Mouse (Mus musculus) testis, postnatal 10 days (tissue): ENCODE measurements at regions not wholly inside any gene's neighbourhood (a gene's known extent, or its start where the extent isn't known, plus 50 kb on each side); places are given as distances from the start of the nearest gene placed in this dataset.

Experiments
- DNase-seq: peaks from one replicate; pipeline ENCODE4 v3.0.0; 2021; ENCODE audit warnings: low spot score

DNA sequence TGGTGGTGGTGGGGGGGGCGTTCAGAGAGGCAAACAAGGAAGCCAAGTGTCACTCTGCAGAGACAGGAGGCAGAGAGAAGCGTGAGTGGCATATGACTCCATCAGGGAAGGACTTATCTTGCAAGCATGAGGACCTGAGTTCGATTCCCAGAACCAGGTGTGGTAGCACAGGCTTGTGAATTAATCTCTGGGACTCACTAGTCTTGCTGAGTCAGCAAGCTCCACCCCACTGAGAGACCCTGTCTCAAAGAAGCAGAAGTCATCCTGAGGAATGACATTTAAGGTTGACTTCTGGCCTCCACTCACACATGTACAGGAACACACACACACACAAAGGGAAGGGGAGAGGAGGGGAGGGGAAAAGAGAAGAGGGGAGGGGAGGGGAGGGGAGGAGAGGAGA is 156.5 kb downstream of the Rplp1 start:
- DNase-seq: no peak

DNA sequence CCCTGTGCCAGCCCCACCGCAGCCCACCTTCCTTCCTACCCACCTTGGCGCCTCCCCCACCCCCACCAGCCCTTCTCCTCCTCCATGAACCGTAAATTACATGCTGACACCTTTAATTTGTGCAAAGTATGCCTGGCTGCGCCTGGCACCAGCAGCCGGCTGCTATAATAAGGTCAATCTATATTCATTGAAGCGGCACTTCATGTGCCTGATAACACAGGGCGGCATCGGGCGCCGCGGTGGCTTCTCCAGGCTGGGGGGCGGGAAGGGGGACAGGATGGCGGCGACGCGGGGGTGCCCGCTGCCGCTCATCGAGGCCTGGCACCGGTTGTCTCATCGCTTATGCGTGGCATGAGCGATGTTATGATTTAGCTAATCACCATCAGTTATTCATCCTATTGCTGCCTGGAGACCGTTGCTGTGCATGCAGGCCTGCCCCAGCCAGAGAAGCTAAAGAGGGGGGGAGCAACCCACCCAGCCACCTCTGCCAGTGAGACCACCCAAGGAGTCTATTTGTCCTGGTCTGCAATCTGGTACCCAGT is 157.5 kb downstream of the Rplp1 start:
- DNase-seq: no peak

DNA sequence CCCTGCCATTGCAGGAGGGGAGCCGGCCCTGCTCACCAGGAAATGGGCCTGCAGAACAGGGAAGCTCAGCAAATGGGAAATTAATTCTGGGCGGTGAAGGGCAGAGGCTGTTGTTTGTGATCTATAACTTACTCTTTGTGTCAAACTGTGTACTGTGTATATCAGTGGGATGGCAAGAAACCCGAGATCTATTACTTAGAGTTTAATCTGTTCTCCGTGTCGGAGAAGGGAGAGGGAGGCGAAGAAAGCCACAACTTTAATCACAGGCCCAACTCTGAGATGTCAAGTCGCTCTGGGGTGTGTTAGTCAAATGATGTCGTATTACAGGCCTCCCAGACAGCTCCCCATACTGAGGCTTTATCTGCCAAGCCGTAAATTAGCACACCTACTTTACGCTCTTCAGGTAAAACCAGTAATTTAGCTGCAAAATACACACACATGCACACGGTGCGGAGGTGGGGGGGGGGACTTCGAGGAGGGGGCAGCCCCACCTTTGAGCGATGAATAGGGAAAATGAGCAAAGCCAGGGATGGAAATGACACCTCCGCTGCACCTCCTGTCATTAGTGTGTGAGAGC is 158.0 kb downstream of the Rplp1 start:
- DNase-seq: no peak

DNA sequence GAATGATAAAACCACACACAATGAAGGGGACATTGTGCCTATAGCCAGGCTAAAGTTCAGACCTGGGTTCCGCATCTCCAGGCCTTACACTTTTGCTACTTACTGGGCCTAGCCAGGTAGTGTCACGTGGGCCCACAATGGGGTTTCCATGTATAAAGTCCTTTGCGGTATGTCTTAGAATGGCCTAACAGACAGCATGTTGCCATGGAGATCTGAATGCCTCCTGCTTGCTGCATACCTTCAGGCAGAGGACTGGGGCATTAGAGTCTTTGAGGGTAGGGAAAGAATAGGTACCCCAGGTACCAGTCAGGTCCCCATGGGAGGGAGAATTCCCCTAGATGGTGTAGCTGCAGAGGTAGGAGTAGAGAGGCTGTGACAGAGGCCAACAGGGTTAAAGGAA is 159.0 kb downstream of the Rplp1 start:
- no peak for DNase-seq

DNA sequence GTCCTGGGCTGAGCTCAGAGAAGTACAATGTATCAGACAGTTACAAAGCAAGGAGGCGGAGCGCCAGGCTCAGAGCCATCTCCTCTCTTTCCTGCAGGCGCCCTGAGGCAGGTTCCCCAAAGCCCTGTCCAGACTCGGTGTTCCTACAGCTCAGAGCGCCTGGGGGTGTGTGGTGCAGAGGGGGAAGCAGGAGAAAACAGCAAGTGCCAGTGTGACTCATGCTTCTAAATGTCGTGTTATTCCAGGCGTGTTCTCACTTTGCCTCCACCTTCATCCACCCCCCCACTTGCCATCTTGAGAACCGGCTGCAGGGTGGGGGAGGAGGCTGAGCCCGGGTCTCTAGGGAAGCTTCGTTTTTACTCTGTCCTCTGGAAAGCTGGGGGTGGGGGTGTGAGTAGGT is 160.5 kb downstream of the Rplp1 start:
- DNase-seq: peak; percentile 47

DNA sequence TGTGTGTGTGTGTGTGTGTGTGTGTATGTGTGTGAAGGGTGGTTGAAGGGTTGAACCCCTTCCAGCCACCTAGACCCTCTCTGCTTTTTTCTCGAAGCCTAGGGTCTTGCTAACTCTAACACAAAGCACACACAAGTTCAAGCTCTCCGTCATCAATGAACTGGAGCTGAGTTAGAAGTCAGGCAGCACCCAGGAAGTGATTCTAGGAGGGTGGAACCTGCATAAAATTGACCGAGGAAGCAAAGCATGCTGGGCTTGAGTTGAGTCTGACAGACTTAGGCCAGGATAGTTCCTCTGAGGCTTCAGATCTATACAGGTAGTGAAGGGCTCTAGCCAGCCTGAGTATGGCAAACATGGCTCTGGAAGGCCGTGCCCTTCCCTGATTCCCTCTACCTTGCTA is 165.1 kb downstream of the Rplp1 start:
- DNase-seq: no peak

DNA sequence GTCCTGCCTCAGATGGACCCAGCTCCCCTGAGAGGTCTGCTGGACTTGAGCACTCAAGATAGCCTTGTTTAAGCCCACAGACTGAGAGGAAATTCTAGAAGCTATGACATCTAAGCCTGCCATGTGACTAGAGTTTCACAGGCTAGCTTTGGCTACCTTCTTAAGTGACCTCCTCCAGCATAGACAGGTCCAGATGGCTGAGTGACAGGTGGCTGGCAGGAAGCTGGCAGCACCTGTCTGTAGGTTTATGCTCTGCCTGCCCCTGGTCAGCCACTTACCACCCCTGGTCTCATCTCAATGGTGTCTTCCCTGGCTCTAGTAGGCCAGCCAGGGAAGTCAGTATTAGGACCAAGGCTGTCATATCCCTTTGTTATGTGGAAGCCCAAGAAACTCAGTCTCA is 165.9 kb downstream of the Rplp1 start:
- DNase-seq: no peak

DNA sequence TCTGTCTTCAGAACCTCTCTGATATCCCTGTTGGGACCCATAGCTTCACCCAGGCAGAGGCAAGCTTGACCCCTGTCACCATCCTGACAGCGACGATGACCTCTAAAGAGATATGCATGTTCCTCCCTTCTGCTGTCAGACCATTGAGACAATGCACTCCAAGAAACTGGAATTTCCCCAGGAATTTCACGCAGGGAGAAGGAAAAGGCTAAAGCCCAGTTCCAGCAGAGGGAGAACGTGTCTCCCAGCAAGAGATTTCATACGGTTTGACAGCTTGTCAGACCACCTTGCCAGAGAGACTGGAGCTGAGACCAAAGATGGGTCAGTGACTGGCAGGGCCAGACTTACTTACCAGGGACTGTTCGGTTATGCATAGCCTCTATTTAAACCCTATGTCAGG is 167.9 kb downstream of the Rplp1 start:
- DNase-seq: no peak

DNA sequence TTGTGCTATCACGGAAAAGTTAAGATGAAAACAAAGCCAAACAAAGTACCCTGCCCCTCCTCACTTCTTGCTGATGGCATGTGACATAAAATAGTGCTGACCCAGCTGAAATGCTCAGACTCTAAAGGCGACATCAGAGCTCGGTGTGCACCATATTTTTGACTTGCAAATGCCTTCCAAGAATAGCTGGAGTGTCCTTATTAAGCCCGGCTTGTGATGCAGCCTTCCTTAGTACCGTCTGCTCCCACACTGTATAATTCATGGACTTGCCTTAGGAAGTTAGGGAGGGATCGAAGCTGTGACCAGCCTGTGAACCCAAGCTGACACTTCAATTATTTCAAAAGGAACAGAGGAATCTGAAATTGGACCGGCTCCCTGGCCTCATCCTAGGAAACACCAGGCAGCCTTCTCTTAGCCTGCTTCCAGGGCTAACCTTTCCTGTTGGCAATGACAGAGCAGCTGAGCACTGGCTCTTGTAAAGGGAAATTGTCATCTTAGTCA is 169.0 kb downstream of the Rplp1 start:
- DNase-seq: no peak

DNA sequence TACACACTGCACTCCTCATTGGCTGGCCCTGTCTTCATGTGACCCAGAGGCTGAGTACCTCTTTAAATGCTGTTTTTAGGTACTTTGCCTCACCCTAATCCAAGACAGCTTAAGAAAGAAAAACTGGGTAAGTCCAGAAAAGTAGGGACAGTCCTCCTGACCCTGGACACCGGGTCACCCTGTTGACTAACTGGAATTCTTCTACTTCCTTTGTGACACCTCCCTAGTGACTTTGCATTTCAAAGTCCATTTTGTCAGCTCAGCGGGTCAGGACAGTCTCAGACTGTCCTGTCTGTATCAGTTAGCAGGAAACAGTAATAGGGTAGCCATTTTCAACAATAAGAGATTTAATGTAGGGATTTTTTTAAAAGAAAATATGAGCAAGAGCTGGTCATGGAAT is 180.8 kb downstream of the Rplp1 start:
- DNase-seq: no peak

DNA sequence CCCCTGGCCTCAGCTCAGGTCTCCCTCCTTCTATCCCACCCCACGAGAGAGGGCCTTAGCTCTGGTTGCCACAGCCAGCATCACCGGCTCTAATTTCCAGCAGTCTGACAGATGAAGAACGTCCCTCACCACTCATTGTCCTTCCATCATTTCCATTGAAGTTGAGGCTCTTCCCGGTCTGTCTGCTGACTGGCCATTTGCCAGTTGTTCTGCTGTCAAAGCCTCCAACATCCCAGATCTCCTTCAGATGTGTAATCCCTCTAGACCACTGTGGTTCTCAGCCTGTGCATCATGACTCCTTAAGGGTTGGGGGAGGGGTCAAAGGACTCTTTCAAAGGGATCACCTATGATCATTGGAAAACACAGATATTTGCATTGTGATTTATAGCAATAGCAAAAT is 181.6 kb downstream of the Rplp1 start:
- DNase-seq: no peak

DNA sequence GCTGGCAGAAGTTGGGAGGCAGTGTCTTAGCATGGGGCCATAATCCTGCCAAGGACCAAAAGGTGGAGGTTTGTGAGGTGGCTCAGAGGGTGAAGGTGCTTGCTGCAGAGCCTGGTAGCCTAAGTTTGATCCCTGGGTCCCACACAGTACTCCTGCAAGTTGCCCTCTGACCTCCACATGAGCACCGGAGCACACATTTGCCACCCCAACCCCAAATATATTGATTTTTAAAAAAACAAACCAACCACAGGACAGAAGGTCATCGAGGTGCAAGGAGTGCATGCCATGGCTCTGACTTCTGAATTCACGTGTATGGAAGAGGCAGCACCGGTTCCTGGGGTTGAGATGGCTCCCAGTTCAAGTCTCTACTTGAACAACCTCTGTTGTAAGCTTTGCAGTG is 186.2 kb downstream of the Rplp1 start:
- no peak for DNase-seq

DNA sequence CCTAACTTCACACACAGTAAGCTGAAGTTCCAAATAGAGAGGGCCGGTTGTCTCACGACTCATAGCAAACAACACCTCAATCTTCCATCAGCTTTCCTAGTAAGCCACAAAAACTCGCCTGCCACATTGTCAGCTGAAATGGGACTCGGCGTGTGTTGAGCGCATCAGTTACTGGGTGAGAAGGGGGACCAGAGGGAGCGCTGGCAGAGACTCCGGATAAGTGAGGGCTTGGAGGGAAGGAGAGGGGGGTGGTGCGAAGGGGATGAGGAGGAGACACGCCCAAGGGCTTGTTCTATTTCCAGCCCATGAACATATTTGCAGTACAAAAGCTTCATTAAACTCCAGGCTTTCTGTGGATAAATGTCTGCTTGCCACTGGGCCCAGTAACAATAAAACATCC is 186.7 kb downstream of the Rplp1 start:
- no peak for DNase-seq

DNA sequence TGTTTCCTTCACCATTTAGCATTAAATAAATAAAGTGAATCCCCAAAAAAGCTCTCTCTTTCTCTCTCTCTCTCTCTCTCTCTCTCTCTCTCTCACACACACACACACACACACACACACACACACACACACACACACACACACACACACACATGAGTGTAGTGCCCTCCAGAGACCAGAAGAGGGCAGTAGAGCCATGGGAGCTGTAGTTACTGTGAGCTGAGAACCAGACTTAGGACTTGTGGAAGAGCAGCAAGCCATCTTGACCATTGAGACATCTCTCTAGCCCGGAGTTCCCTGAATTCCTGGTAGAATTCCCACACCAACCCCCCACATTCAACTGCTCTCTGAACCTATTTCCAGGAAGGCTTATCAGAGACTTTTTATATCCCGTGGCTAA is 190.3 kb downstream of the Rplp1 start:
- no peak for DNase-seq

DNA sequence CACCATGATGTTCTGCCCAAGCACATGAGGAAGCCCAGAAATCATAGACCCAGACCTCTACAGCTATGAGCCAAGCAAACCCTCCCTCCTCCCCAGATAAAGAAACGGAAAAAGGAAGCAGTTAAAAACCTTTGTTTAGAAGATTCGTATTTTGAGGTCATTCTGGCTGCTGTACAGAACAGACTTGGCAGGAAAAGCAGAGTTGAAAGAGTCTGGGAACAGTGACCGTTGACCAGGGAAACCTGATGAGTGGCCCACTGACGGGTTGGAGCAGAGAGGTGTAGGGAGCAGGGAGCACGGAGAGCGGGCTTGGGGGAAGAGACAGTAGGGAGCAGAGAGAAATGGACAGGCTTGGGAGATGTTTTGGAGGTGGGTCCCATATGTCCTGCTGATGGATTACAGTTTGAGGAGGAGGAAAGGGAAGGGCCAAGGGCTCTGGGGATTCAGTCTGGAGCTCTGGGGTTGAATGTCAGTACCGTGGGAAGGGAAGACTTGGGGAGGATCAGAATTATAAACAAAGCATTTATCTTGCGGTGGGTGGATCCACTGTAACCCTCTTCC is 191.2 kb downstream of the Rplp1 start:
- no peak for DNase-seq

DNA sequence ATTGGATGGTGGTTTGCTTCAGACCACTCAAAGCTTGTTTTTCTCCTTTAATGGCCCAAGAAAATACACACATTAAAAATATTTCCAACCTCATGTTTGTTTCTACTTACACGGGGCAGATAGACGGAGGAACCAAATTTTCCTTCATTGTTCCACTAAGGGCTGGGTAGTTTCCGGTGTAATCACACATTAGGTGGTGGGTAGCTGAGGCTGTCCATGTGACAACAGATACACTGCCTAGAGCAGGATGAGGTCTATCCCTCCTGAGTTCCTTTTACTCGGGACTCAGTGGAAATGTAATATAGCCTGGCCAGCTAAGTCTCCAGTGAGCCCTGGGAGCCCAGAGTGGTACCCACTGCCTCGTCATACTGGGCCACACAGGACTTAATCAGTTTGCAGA is 192.5 kb downstream of the Rplp1 start:
- DNase-seq: no peak

DNA sequence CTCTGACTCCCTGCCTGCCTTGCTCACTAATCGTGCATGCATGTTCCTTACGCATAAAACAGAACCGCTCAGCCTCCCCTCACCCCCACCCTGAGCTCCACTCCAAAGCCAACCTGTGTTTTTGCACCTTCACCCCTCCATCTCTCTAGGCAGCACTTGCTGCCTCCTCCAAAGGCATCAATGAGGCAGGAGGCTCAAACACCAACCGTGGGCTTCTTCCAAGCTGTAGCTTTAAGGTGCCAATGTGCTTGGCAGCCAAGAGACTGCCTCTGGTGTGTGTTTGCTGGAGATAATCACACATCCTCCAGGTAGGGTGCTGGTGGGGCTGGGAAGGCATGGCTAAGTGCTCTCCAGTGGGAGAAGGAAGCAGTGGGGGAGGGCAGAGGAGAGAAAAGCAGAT is 193.3 kb downstream of the Rplp1 start:
- no peak for DNase-seq

DNA sequence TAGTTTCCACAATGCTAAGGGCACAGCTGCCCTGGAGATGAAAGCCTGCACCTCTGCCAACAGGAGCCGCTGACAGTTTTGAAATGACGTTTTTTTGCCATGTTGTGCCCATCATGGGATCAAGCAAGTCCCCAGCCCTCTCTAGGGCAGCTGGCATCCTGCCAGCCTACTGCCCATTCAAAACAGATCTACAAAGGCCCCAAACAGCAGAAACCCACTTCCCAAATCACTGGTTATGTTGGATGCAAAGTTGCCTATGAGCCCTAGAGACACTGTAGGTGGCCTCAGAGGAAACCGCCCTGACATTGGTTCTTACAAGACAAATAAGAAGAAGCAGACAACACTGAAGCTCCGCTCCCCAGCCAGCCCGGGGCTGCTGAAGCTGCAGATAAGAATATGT is 194.1 kb downstream of the Rplp1 start:
- no peak for DNase-seq

DNA sequence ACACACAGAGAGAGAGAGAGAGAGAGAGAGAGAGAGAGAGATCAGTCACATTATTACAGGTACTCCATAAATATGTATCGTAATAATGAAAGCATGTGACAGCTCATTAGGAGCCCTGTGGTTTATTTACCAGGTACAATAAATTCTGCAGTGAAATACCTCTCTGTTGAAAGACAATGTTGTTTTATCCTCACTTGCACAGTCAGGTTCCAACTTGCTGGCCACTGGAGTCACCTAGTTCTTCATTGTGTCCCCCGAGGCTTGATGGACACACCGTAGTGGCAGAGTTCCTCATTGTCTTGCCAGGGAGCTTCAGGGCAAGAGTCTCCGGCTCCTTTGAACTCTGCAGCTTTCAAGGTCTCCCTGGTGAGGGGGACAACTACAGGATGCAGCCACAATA is 197.6 kb downstream of the Rplp1 start:
- no peak for DNase-seq

DNA sequence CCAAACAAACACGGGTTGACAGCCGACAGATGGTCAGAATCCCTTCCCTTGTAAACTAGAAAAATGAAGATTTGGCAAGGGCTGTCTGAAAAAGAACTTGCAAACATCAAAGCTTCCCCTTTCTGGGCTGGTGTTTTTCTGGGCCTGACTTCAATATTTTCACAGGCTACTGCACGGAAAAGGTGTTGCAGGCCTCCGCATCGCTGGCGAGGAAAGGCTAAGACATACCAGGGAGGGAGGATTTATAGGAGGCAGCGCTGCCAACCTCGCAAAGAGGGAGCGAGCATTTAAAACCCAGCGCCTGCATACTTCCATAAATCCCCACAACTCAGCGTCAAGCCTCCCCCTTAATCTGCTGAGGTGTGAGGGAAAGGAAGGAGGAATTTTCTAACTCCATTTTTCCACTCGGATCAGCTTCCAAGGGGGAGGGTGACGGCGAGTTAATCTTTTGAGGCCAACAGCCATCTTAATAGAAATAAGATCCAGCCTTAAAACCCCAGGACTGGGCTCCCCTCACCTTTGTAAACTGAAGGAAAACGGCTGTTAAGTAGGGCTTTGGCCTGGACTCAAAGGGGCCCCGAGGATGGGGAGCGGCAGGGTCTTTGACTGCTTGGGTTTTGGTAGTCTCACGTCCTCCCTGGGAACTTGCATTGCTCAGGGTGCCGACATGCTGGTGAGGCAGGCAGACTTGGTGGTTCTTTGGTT is 199.9 kb downstream of the Rplp1 start:
- DNase-seq: no peak

DNA sequence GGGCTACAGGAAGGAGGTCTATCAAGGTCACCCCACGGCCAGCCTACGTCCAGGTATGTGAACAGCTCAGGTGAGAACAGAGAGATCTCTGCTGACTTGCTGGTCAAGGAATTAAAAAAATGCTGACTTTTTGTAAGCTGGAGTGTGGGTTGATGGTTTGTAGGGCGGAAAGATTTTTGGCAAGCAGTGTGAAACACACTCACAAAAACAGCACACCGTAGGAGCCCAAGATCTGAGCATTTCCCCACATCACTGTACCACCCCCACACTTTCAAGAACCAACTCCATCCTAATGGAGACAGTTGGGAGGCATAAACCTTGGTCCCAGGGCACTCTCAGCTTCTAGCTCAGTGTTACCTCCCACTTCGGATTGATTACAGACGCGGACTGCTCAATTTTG is 200.5 kb downstream of the Rplp1 start:
- no peak for DNase-seq

DNA sequence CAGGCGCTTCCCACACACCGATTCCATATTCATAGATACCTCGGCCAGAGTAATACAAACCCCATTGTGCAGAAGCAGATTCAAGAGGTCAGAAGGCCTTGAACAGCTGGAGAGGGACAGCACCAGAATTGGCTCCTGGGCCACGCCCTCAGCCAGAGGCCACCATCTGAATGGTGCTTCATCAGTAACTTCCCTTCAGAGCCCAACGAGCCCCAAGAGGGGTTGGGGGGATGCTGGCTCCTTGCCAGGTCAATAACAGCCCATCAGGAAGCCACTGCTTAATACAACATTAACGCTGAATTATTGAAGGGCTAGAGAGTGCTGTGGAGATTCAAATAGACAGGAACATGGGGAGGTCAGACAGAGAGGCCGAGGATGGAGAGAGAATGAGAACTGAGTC is 203.0 kb downstream of the Rplp1 start:
- DNase-seq: no peak

DNA sequence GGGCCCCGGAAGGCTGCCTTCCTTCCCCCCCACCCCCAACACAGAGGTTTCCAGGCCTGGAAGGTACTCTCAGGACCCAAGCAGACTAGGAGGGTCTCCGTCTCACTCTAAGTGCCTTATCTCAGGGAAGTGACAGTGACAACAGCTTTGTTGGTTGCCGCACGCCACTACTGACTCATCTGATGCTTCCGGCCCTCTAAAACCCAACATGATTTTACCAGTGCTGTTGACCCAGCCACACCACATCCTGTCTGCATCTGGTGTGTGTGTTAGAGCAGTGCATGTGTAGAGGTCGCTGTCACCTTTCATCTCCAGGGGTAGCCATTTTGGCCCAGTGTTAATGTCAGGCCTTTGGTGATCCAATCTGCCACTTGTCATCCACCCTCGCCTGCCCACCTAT is 206.5 kb downstream of the Rplp1 start:
- no peak for DNase-seq

DNA sequence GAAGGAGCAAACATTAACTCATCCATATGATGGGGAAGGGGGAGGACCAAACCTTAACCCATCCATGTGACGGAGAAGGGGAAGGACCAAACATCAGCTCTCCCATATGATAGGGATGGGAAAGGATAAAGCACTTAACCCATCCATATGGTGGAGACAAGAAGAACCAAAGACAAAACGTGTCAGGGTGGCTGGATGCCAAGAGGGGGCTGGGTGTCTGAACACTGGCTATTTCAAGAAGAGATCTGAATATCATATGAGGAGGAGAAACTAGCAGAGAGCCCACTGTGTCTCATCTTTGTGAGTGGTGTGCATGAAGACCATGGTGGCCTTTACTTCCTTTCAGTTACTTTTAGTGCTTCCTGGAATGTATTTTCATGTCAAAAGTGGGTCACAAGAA is 207.0 kb downstream of the Rplp1 start:
- DNase-seq: no peak
